Mouse (Mus musculus): ENCODE measurements around the gene Foxl1. TPM values are rescaled to one million over a fixed set of nuclear protein-coding genes. Genes with fewer than 3 reads are reported as not detected.

Gene Foxl1
- polyA plus RNA-seq, 1 experiment from 2014 or later: 6.5 TPM

DNA sequence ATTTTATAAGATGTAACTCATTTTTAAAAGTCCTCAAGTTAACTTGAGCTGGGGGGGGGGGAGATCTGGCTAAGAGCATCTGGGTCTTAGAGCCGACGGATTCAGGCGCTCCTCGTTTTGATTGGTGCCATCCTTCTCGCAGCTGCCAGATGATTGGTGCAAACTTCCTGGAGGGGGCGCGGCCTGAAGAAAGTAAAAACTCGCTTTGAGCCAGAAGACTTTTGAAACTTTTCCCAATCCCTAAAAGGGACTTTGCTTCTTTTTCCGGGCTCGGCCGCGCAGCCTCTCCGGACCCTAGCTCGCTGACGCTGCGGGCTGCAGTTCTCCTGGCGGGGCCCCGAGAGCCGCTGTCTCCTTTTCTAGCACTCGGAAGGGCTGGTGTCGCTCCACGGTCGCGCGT lies 11.8 kb upstream of the Foxl1 start, which contains the start of gene Foxc2:
TSS of gene Foxc2 (plus strand) at position 224 of the 400 bp plus-strand sequence.
- Histone ChIP-seq H3K36me3 (ENCODE audit: insufficient read depth, low read length) (0 out of 2 replicates have a peak, but pooled peaks cover under 1% of the 10 kb centered on the region), H3K9me3 (ENCODE audit: low read length) (no peaks in the 10 kb centered on the region), H3K9ac (replicated peaks; ENCODE audit: low read length) (peak within 1 kb of the TSS; percentile 89), H3K4me3 (ENCODE audit: low read length) (peak within 1 kb of the TSS; percentile 70), H3K4me1 (ENCODE audit: insufficient read depth, low read length) (peaks cover 19% of the 10 kb centered on the region), H3K4me2 (replicated peaks; ENCODE audit: low read depth, low read length) (peak within 1 kb of the TSS; percentile 69), H3K27ac (ENCODE audit: low read length) (peak within 1 kb of the TSS; percentile 94), H3K27me3 (ENCODE audit: insufficient read depth, low read length) (peaks cover 19% of the 10 kb centered on the region)
- WGBS: under 1% methylated on average over 25 of the region's 25 CpGs
- peak; percentile 73 for ATAC-seq (ENCODE audit: low FRiP score, low TSS enrichment)

- WGBS: under 1% methylated on average over 55 of the region's 55 CpGs
- Histone ChIP-seq H3K4me1 (ENCODE audit: insufficient read depth, low read length) (peaks cover 26% of the 10 kb centered on the region), H3K27me3 (ENCODE audit: insufficient read depth, low read length) (peaks cover 24% of the 10 kb centered on the region), H3K36me3 (ENCODE audit: insufficient read depth, low read length) (0 out of 2 replicates have a peak, but pooled peaks cover 5% of the 10 kb centered on the region), H3K27ac (ENCODE audit: low read length) (peak overlapping the region; percentile 94), H3K9ac (replicated peaks; ENCODE audit: low read length) (peak overlapping the region; percentile 89), H3K4me3 (ENCODE audit: low read length) (peak overlapping the region; percentile 70), H3K4me2 (replicated peaks; ENCODE audit: low read depth, low read length) (peak overlapping the region; percentile 56), H3K9me3 (ENCODE audit: low read length) (no peaks in the 10 kb centered on the region)
- ATAC-seq (ENCODE audit: low FRiP score, low TSS enrichment): peak; percentile 75
These were observed 11.1 kb upstream of the Foxl1 start for GRCm38 (mm10) chr8:121116591-121117185.

DNA sequence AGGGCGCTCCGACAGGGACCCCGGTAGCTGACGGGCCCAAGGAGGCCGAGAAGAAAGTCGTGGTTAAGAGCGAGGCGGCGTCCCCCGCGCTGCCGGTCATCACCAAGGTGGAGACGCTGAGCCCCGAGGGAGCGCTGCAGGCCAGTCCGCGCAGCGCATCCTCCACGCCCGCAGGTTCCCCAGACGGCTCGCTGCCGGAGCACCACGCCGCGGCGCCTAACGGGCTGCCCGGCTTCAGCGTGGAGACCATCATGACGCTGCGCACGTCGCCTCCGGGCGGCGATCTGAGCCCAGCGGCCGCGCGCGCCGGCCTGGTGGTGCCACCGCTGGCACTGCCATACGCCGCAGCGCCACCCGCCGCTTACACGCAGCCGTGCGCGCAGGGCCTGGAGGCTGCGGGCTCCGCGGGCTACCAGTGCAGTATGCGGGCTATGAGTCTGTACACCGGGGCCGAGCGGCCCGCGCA lies 10.5 kb upstream of the Foxl1 start:
- Histone ChIP-seq H3K36me3 (ENCODE audit: insufficient read depth, low read length) (peaks cover 10% of the 10 kb centered on the region; the same call in 1 of the 2 replicates), H3K4me3 (ENCODE audit: low read length) (peak overlapping the region; percentile 70), H3K9me3 (ENCODE audit: low read length) (no peaks in the 10 kb centered on the region), H3K4me1 (ENCODE audit: insufficient read depth, low read length) (peaks cover 31% of the 10 kb centered on the region), H3K4me2 (replicated peaks; ENCODE audit: low read depth, low read length) (peak overlapping the region; percentile 56), H3K27me3 (ENCODE audit: insufficient read depth, low read length) (peaks cover 25% of the 10 kb centered on the region), H3K9ac (replicated peaks; ENCODE audit: low read length) (peak overlapping the region; percentile 89), H3K27ac (ENCODE audit: low read length) (peak overlapping the region; percentile 94)
- ATAC-seq (ENCODE audit: low FRiP score, low TSS enrichment): peak; percentile 2; the same call in 1 of the 2 replicates
- under 1% methylated on average over 62 of the region's 62 CpGs for WGBS

DNA sequence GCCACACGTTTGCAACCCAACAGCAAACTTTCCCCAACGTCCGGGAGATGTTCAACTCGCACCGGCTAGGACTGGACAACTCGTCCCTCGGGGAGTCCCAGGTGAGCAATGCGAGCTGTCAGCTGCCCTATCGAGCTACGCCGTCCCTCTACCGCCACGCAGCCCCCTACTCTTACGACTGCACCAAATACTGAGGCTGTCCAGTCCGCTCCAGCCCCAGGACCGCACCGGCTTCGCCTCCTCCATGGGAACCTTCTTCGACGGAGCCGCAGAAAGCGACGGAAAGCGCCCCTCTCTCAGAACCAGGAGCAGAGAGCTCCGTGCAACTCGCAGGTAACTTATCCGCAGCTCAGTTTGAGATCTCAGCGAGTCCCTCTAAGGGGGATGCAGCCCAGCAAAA lies 9.8 kb upstream of the Foxl1 start:
- Histone ChIP-seq H3K9me3 (ENCODE audit: low read length) (no peaks in the 10 kb centered on the region), H3K27me3 (ENCODE audit: insufficient read depth, low read length) (peaks cover 27% of the 10 kb centered on the region), H3K27ac (ENCODE audit: low read length) (peak overlapping the region; percentile 94), H3K36me3 (ENCODE audit: insufficient read depth, low read length) (peaks cover 16% of the 10 kb centered on the region; the same call in 1 of the 2 replicates), H3K9ac (replicated peaks; ENCODE audit: low read length) (peak overlapping the region; percentile 89), H3K4me3 (ENCODE audit: low read length) (peak overlapping the region; percentile 70), H3K4me1 (ENCODE audit: insufficient read depth, low read length) (peaks cover 36% of the 10 kb centered on the region), H3K4me2 (replicated peaks; ENCODE audit: low read depth, low read length) (peak overlapping the region; percentile 56)
- under 1% methylated on average over 28 of the region's 28 CpGs for WGBS
- ATAC-seq (ENCODE audit: low FRiP score, low TSS enrichment): no peak

GRCm38 (mm10) chr8:121118634-121119420 lies 8.9 kb upstream of the Foxl1 start:
- no peaks in the 10 kb centered on the region for H3K9me3 ChIP-seq (ENCODE audit: low read length)

DNA sequence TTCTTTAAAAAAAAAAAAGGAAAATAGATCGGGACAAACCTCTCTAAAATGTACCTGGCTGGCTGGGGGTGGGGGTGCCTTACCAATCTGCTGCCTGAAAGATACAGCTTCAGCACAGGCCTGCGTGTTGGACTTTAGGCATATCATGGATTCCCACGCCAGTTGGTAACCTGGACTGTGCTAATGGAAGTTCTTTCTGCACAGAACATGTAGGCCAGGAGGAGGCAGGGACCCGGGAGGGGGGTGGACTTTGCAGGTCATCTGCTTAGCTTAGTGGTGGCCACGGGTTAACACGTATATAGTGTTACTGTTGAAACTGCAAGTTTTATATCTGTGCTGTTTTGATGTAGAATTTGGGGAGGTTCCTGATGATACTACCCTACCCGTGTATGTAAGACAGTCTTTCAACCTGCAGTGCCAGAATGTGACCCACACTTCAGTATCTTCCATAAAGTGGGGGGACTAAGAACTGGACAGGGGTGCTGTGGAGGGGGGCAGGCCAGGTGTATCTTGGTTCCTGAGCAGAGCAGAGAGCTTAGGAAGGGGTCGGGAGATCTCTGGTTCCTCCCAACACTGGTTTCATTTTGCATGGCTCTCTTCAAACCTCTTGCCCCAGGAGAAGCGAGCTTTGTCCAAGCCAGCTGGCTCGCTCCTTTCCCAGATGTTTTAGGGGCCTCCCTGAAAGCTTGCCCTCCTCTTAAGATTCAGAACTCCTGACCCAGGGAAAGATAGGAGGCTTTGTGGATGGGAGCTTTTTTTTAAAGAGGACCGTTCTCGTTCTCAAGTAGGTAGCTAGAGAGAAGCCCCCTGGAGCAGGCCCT lies 7.9 kb upstream of the Foxl1 start:
- H3K4me2 ChIP-seq (replicated peaks; ENCODE audit: low read depth, low read length): peak overlapping the region; percentile 56
- peak overlapping the region; percentile 80 for H3K9ac ChIP-seq (replicated peaks; ENCODE audit: low read length)
- WGBS: 8% methylated on average over 12 of the region's 12 CpGs

More at GRCm38 (mm10) chr8:121118634-121119420, 8.9 kb upstream of the Foxl1 start:
- ATAC-seq (ENCODE audit: low FRiP score, low TSS enrichment): no peak
- WGBS: 3% methylated on average over 18 of the region's 18 CpGs
- peak overlapping the region; percentile 70 for H3K4me3 ChIP-seq (ENCODE audit: low read length)
- H3K27me3 ChIP-seq (ENCODE audit: insufficient read depth, low read length): peaks cover 28% of the 10 kb centered on the region
- H3K27ac ChIP-seq (ENCODE audit: low read length): peak overlapping the region; percentile 94
- peak overlapping the region; percentile 56 for H3K4me2 ChIP-seq (replicated peaks; ENCODE audit: low read depth, low read length)
- H3K9ac ChIP-seq (replicated peaks; ENCODE audit: low read length): peak overlapping the region; percentile 89
- H3K36me3 ChIP-seq (ENCODE audit: insufficient read depth, low read length): peaks cover 17% of the 10 kb centered on the region; the same call in 1 of the 2 replicates
- H3K4me1 ChIP-seq (ENCODE audit: insufficient read depth, low read length): peaks cover 38% of the 10 kb centered on the region

DNA sequence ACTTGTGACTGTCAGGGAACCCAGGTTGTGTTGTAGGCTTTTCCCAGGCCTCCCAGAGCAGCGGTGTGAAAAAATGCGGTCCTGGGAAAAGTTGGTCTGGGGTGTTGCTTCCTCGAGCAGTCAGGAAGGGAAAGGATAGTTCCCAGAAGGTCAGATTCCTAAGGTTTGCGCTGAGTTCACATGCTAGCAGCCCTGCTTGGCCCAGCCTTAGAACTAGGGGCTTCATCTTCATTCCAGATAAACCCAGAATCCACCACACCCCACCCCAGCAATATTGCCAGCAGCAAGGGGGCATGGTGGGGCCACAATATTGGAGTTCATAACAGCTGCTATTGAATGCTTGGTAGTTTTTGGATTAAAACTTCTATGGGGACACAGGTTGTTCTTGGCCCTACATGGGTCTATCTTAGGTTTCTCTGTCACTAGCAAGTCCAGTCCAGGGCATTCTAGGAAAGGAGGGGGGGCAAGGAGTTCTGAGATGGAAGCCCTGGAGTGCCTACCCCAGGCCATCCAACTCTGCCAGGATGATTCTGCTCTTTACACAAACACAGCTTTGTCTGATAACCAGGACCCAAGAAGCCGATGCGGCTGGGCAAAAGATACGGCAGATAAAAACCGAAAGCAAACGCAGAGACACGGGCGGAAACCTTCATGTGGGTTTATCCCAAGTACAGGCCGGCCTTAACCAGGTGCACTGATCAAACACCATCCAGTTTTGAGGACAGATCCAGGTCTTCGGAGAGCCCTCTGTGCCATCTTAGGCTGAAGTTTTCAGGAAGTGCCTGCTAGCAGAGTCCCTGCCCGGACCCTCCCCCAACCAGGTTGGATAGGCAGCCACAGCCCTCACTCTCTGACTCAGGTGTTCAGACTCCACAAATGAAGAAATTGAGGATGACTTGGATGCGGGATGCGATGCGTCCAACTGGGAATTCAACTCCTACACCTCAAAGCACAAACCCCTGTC lies 7.0 kb upstream of the Foxl1 start:
- Histone ChIP-seq H3K4me2 (replicated peaks; ENCODE audit: low read depth, low read length) (peak overlapping the region; percentile 56), H3K9me3 (ENCODE audit: low read length) (peaks cover 2% of the 10 kb centered on the region; the same call in 1 of the 2 replicates), H3K36me3 (ENCODE audit: insufficient read depth, low read length) (peaks cover 21% of the 10 kb centered on the region; the same call in 1 of the 2 replicates), H3K4me3 (ENCODE audit: low read length) (peak overlapping the region; percentile 70), H3K4me1 (ENCODE audit: insufficient read depth, low read length) (peaks cover 42% of the 10 kb centered on the region), H3K27me3 (ENCODE audit: insufficient read depth, low read length) (peaks cover 27% of the 10 kb centered on the region), H3K9ac (replicated peaks; ENCODE audit: low read length) (peak overlapping the region; percentile 80), H3K27ac (ENCODE audit: low read length) (peak overlapping the region; percentile 79)
- ATAC-seq (ENCODE audit: low FRiP score, low TSS enrichment): no peak
- 14% methylated on average over 17 of the region's 17 CpGs for WGBS

More for the DNA sequence above, 7.9 kb upstream of the Foxl1 start:
- ATAC-seq (ENCODE audit: low FRiP score, low TSS enrichment): no peak
- Histone ChIP-seq H3K4me3 (ENCODE audit: low read length) (peak overlapping the region; percentile 70), H3K36me3 (ENCODE audit: insufficient read depth, low read length) (peaks cover 21% of the 10 kb centered on the region; the same call in 1 of the 2 replicates), H3K4me1 (ENCODE audit: insufficient read depth, low read length) (peaks cover 42% of the 10 kb centered on the region), H3K27ac (ENCODE audit: low read length) (peak overlapping the region; percentile 79), H3K9me3 (ENCODE audit: low read length) (peaks cover 2% of the 10 kb centered on the region; the same call in 1 of the 2 replicates), H3K27me3 (ENCODE audit: insufficient read depth, low read length) (peaks cover 28% of the 10 kb centered on the region)

DNA sequence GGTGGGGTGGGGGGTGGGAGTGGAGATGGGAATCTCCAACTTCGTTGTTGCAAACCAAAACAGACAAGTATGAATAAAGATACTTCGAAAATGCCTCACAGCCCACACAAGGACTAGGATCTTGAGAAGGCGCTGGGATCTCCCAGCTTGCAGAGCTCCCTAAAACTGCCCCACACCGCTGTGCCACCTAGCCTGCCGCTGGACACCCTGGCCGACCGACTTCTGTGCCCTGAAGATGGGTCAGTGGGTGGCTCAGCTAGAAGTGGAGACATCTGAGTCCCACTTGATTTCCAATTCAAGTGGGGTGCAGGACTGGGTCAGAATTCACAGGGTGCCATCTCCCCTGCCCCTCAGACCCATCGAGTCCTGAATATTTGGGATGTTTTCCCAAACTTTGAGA lies 6.0 kb upstream of the Foxl1 start:
- H3K9me3 ChIP-seq (ENCODE audit: low read length): peaks cover 2% of the 10 kb centered on the region; the same call in 1 of the 2 replicates
- peak overlapping the region; percentile 70 for H3K4me3 ChIP-seq (ENCODE audit: low read length)
- peak overlapping the region; percentile 56 for H3K4me2 ChIP-seq (replicated peaks; ENCODE audit: low read depth, low read length)
- H3K4me1 ChIP-seq (ENCODE audit: insufficient read depth, low read length): peaks cover 52% of the 10 kb centered on the region
- peaks cover 21% of the 10 kb centered on the region; the same call in 1 of the 2 replicates for H3K36me3 ChIP-seq (ENCODE audit: insufficient read depth, low read length)
- H3K9ac ChIP-seq (replicated peaks; ENCODE audit: low read length): peak overlapping the region; percentile 80
- 28% methylated on average over 8 of the region's 8 CpGs for WGBS
- peak overlapping the region; percentile 40 for H3K27ac ChIP-seq (ENCODE audit: low read length)
- ATAC-seq (ENCODE audit: low FRiP score, low TSS enrichment): no peak
- H3K27me3 ChIP-seq (ENCODE audit: insufficient read depth, low read length): peaks cover 37% of the 10 kb centered on the region

All from kidney, embryonic 16.5 days (tissue).